Mouse (Mus musculus) megakaryocyte, embryonic 14.5 days (primary cell): Measurements from ENCODE around the gene Defb6. TPM values are rescaled to one million over a fixed set of nuclear protein-coding genes. Genes with fewer than 3 reads are reported as not detected.

Source experiments
- H3K27me3 ChIP-seq: replicated peaks from 2 replicates; pipeline ENCODE3; 2012; ENCODE audit warnings: inconsistent platforms
- H3K36me3 ChIP-seq: replicated peaks from 2 replicates; pipeline ENCODE3; 2012; ENCODE audit warnings: low read length, inconsistent platforms, mixed read lengths
- H3K4me1 ChIP-seq: 2 replicates; pipeline ENCODE4 v1.6.1; 2012; ENCODE audit warnings: inconsistent platforms
- H3K4me3 ChIP-seq: replicated peaks from 2 replicates; pipeline ENCODE3; 2012; ENCODE audit warnings: moderate library complexity, mild to moderate bottlenecking, inconsistent platforms
- H3K9me3 ChIP-seq: 2 replicates; pipeline ENCODE4 v1.6.1; 2012; ENCODE audit warnings: inconsistent platforms
- FLI1 ChIP-seq: IDR thresholded peaks from 2 replicates; pipeline ENCODE4 v1.6.1; 2012; ENCODE audit warnings: low read length, inconsistent platforms, mixed read lengths
- GATA1 ChIP-seq: IDR thresholded peaks from 3 replicates; pipeline ENCODE4 v1.6.1; 2012; ENCODE audit warnings: mixed read lengths, low read length, inconsistent platforms, borderline replicate concordance
- polyA plus RNA-seq: library from polyadenylated mRNA; stranded (reverse); fragments of >175 nt; gene quantifications from 2 replicates; pipeline ENCODE4 v1.2.3, GENCODE M21; 2012; ENCODE audit warnings: low replicate concordance; ENCODE audit not compliant: insufficient read depth

The Defb6 gene
- not detected in 2 replicates for polyA plus RNA-seq

GRCm38 (mm10) chr8:19225161-19225560 lies at the start of gene Defb6:
Gene Defb6 (plus strand): TSS chr8:19225478.
- H3K36me3 ChIP-seq = no peaks in the 10 kb centered on the region
- no peak within 1 kb of the TSS for H3K4me3 ChIP-seq
- H3K9me3 ChIP-seq = no peaks in the 10 kb centered on the region
- TF ChIP-seq GATA1 = no peak
- no peak for TF ChIP-seq FLI1
- no peaks in the 10 kb centered on the region for H3K27me3 ChIP-seq
- no peaks in the 10 kb centered on the region for H3K4me1 ChIP-seq

DNA sequence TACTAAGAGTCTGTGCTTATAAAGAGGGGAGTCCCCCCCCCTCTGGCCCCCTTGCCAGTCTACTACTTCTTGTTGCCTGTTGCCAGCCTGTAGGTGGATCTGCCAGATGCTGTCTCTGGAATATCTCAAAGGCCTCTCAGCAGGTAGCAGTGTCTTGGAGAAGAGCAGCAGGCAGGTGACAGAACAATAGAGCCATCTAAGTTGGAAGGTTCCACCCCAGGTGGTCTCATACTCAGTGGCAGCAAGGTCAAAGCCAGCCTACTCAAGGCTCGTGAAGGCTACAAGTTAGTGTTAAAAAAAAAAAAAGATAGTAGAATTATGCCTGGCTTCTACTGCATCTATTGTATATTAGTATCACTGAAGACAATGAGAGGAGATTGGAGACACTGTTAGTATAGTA lies 12.8 kb downstream of the Defb6 start:
- Histone ChIP-seq H3K27me3 (no peaks in the 10 kb centered on the region), H3K4me1 (no peaks in the 10 kb centered on the region), H3K4me3 (no peak overlapping the region), H3K36me3 (no peaks in the 10 kb centered on the region), H3K9me3 (no peaks in the 10 kb centered on the region)
- TF ChIP-seq GATA1 (no peak), FLI1 (no peak)

GRCm38 (mm10) chr8:19239616-19240015 lies 14.3 kb downstream of the Defb6 start, which contains the start of gene Defb46:
Gene Defb46 (plus strand): TSS chr8:19239916.
- H3K4me1 ChIP-seq = no peaks in the 10 kb centered on the region
- no peaks in the 10 kb centered on the region for H3K9me3 ChIP-seq
- no peaks in the 10 kb centered on the region for H3K36me3 ChIP-seq
- no peak for TF ChIP-seq GATA1
- H3K4me3 ChIP-seq = no peak within 1 kb of the TSS
- no peaks in the 10 kb centered on the region for H3K27me3 ChIP-seq

- Histone ChIP-seq H3K27me3 (no peaks in the 10 kb centered on the region), H3K9me3 (no peaks in the 10 kb centered on the region), H3K36me3 (no peaks in the 10 kb centered on the region), H3K4me3 (no peak within 1 kb of the TSS), H3K4me1 (no peaks in the 10 kb centered on the region)
- TF ChIP-seq FLI1 = no peak
- no peak for TF ChIP-seq GATA1
Observed at GRCm38 (mm10) chr8:19247280-19247679, 22.0 kb downstream of the Defb6 start, which contains the start of gene Defb5. Gene Defb5 (plus strand): TSS chr8:19247580.

DNA sequence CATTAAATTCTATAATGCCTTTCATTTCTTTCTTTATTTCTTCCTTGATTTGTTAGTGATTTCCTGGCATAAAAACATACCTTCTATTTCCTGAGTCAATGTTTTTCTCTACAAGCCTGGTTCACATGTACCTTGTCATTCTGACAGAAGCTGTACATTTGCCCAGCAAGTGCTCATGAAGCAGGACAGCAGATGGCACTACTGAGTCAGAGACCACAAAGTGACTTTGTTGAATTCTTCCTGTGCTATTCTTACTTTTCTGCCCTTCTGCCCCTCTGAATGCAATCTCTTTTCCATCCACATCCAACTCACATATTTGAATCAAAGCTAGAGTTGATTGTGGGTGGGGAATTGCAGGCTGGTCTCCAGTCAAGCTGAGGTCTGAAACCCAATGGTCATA lies 32.9 kb downstream of the Defb6 start:
- H3K27me3 ChIP-seq = no peaks in the 10 kb centered on the region
- H3K4me1 ChIP-seq = no peaks in the 10 kb centered on the region
- no peaks in the 10 kb centered on the region for H3K9me3 ChIP-seq
- no peak overlapping the region for H3K4me3 ChIP-seq
- no peaks in the 10 kb centered on the region for H3K36me3 ChIP-seq
- TF ChIP-seq FLI1 (no peak), GATA1 (no peak)

- H3K9me3 ChIP-seq = no peaks in the 10 kb centered on the region
- no peaks in the 10 kb centered on the region for H3K27me3 ChIP-seq
- TF ChIP-seq FLI1 = no peak
- TF ChIP-seq GATA1 = no peak
- H3K4me1 ChIP-seq = no peaks in the 10 kb centered on the region
- no peak overlapping the region for H3K4me3 ChIP-seq
- H3K36me3 ChIP-seq = no peaks in the 10 kb centered on the region
Observed at GRCm38 (mm10) chr8:19259667-19260066, 34.4 kb downstream of the Defb6 start.

Other genes with a start within 250 kb of the Defb6 start
- gene Defb40, start 247.2 kb upstream of the Defb6 start, polyA plus RNA-seq = not detected in 2 replicates
- not detected in 2 replicates for gene Defb37, start 234.4 kb upstream of the Defb6 start, polyA plus RNA-seq
- not detected in 2 replicates for gene Defb38, start 198.9 kb upstream of the Defb6 start, polyA plus RNA-seq
- gene Defb39, start 160.7 kb upstream of the Defb6 start, polyA plus RNA-seq = not detected in 2 replicates
- not detected in 2 replicates for gene Defb12, start 110.6 kb upstream of the Defb6 start, polyA plus RNA-seq
- gene Defb34, start 101.7 kb upstream of the Defb6 start, polyA plus RNA-seq = not detected in 2 replicates
- gene Gm45826, start 84.7 kb upstream of the Defb6 start, polyA plus RNA-seq = not detected in 2 replicates
- not detected in 2 replicates for gene Defb14, start 31.1 kb upstream of the Defb6 start, polyA plus RNA-seq
- gene Defb4, start 26.8 kb upstream of the Defb6 start, polyA plus RNA-seq = not detected in 2 replicates
- gene Defb46, start 14.4 kb downstream of the Defb6 start, polyA plus RNA-seq = not detected in 2 replicates
- not detected in 2 replicates for gene Defb5, start 22.1 kb downstream of the Defb6 start, polyA plus RNA-seq
- gene Defb3, start 67.9 kb downstream of the Defb6 start, polyA plus RNA-seq = not detected in 2 replicates
- gene Defb8, start 222.1 kb downstream of the Defb6 start, polyA plus RNA-seq = not detected in 2 replicates